Mouse (Mus musculus): Measurements from ENCODE around the gene Tmem87a.

DNA sequence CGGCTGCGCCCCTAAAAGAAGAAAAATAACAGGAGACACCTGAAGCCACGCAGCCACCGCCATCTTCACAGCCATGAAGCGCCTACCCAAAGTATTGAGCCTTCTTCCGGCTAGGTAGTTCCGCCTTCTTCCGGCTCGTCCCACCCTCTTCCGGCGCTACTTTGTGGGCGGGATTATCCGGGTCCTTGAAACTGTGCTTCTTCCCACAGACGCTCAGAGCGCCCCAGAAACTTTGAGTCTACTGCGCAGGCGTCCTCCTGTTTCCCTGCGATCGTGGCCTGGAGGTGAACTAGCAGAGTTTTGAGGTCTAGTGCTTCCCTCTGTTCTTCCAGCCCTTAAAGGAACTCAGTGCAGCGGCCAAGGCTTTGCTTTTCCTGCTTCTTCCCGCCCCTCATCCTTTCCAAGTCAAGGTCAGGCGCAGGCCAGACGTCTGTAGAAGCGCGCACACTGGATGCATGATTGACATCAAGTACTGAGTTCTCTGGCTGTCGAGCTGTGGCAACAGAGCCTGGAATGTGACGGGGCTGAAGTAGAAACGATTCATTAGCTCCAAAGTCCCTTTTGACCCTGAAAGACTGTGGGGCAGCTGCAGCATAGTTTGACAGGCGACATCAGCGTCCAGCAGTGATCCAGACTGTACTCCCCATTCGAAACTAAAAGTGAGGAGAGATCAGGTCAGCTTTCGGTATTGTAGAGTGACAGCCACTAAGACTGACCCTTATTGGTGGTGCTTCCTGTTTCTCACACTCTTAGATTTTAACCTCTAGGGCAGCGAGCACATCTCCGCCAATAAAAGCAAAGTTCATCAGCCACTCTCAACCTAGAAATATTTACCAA lies at the start of gene Tmem87a:
- TF ChIP-seq EP300 (IDR thresholded peaks at IDR 0.05; ENCODE audit: insufficient read depth, low read depth, low read length), result peak; percentile 54; the same call in 1 of the 2 replicates
- peak; percentile 98 for TF ChIP-seq POLR2A (IDR thresholded peaks at IDR 0.05; ENCODE audit: insufficient read depth, low read depth, low read length)
